In genomic region chr2:26490760-26491301, GRCm38 (mm10) we compare ENCODE assay signal across 9 mouse cellular contexts. TPM values are rescaled to one million over a fixed set of nuclear protein-coding genes. Genes with fewer than 3 reads are reported as not detected.
DNase-seq lines count a peak whose midpoint lies in the region; ATAC-seq and TF ChIP-seq lines count a peak whose summit lies in the region.
"Had no signal": no experiment of that assay in that cellular context is flagged by ENCODE, and none has a peak within 500 bp of the region (broad histone marks: within the 10 kb centered on the region; RNA-seq: fewer than 3 reads in every experiment).

No protein-coding gene starts in this region.

- H3K9ac ChIP-seq in forebrain, embryonic 14.5 days (ENCODE audit: low read length) = peak overlapping the region; percentile 38
- H3K9ac ChIP-seq in neural tube, embryonic 12.5 days = 0 out of 2 replicates have a peak overlapping the region, but pooled peaks have one; percentile 33

- H3K9me3 ChIP-seq in forebrain, embryonic 14.5 days (replicated peaks; ENCODE audit: control insufficient read depth, low read length) = no peaks in the 10 kb centered on the region
- H3K9me3 ChIP-seq in neural tube, embryonic 12.5 days = no peaks in the 10 kb centered on the region

- H3K4me2 ChIP-seq in forebrain, embryonic 14.5 days (ENCODE audit: low read length) = peak overlapping the region; percentile 23; the same call in 1 of the 2 replicates
- peak overlapping the region; percentile 55 for H3K4me2 ChIP-seq in neural tube, embryonic 12.5 days (replicated peaks)

- peaks cover 95% of the 10 kb centered on the region for H3K4me1 ChIP-seq in forebrain, embryonic 14.5 days (ENCODE audit: control insufficient read depth, insufficient read depth, low read length)
- peaks cover 100% of the 10 kb centered on the region for H3K4me1 ChIP-seq in neural tube, embryonic 12.5 days

- TF ChIP-seq CTCF in left cerebral cortex, adult 2 months (IDR thresholded peaks at IDR 0.05) = no peak

- WGBS in forebrain, embryonic 14.5 days = 11% methylated on average over 4 of the region's 4 CpGs
- 28% methylated on average over 4 of the region's 4 CpGs for WGBS in neural tube, embryonic 12.5 days

- no peak for ATAC-seq in forebrain, embryonic 14.5 days
- ATAC-seq in neural tube, embryonic 12.5 days (ENCODE audit: low FRiP score, low read depth) = no peak

- 0 out of 2 replicates have a peak, but pooled peaks cover 6% of the 10 kb centered on the region for H3K36me3 ChIP-seq in forebrain, embryonic 14.5 days (ENCODE audit: control insufficient read depth, insufficient read depth, low read length)
- no peaks in the 10 kb centered on the region for H3K36me3 ChIP-seq in neural tube, embryonic 12.5 days

- peak overlapping the region; percentile 51 for H3K27ac ChIP-seq in left cerebral cortex, adult 2 months
- H3K27ac ChIP-seq in forebrain, embryonic 14.5 days (ENCODE audit: low read depth, low read length) = peak overlapping the region; percentile 98
- H3K27ac ChIP-seq in neural tube, embryonic 12.5 days = peak overlapping the region; percentile 96; the same call in 1 of the 2 replicates

- no peak for DNase-seq in left cerebral cortex, adult 2 months (ENCODE audit: extremely low spot score in 1 of 2, low spot score in 2 of 2)
- no peak for DNase-seq in left cerebral cortex, postnatal 25 days (ENCODE audit: low spot score in 2 of 2)
- DNase-seq in forebrain, embryonic 14.5 days (ENCODE audit: low spot score) = no peak
- peak; percentile 67 for DNase-seq in kidney, postnatal 14 days
- DNase-seq in frontal cortex, postnatal 14 days (ENCODE audit: low spot score in 2 of 2) = no peak
- DNase-seq in cerebellum, adult 11-12 months = no peak
- DNase-seq in thymus, postnatal 4 days = no peak
- DNase-seq: gastrocnemius, postnatal 25 days had no signal

- intact Hi-C loops in left cerebral cortex, adult 2 months (cut with DNase I) = no loop called here
- intact Hi-C loops in left cerebral cortex, postnatal 25 days (cut with DNase I) = no loop called here

- no peaks in the 10 kb centered on the region for H3K27me3 ChIP-seq in forebrain, embryonic 14.5 days (replicated peaks; ENCODE audit: control insufficient read depth, insufficient read depth, low read length)
- no peaks in the 10 kb centered on the region for H3K27me3 ChIP-seq in neural tube, embryonic 12.5 days (replicated peaks)

- H3K4me3 ChIP-seq in left cerebral cortex, adult 2 months = no peak overlapping the region
- H3K4me3 ChIP-seq in forebrain, embryonic 14.5 days (ENCODE audit: low read depth, low read length) = no peak overlapping the region
- H3K4me3 ChIP-seq in neural tube, embryonic 12.5 days = no peak overlapping the region

RNA-seq across cellular contexts. Expression of gene Notch1, which starts 25.6 kb away (rescaled TPM):
- total RNA-seq in left cerebral cortex, adult 2 months (2021) = 10 to 100 TPM; 23.8 to 23.9 TPM
- total RNA-seq in left cerebral cortex, postnatal 25 days (2021) = 10 to 100 TPM; 17.4 to 28.9 TPM
- polyA plus RNA-seq in forebrain, embryonic 14.5 days (2014; fragmentation: Nextera tagmentation; extraction: Ambion mirVana) = 30.3 and 32.3 TPM in 2 replicates
- 44.7 and 48.2 TPM in 2 replicates for polyA plus RNA-seq in neural tube, embryonic 12.5 days (2016; fragmentation: Nextera tagmentation; extraction: Ambion mirVana)

RNA-seq across cellular contexts. Expression of gene Sec16a, which starts 45.8 kb away (rescaled TPM):
- 10 to 100 TPM; 50.6 to 50.9 TPM for total RNA-seq in left cerebral cortex, adult 2 months (2021)
- 10 to 100 TPM; 43.1 to 49.2 TPM for total RNA-seq in left cerebral cortex, postnatal 25 days (2021)
- polyA plus RNA-seq in forebrain, embryonic 14.5 days (2014; fragmentation: Nextera tagmentation; extraction: Ambion mirVana) = 23.4 and 24.6 TPM in 2 replicates
- polyA plus RNA-seq in neural tube, embryonic 12.5 days (2016; fragmentation: Nextera tagmentation; extraction: Ambion mirVana) = 26.0 and 26.3 TPM in 2 replicates
